Comparison of ENCODE assay signal across 27 mouse cellular contexts in the genomic region with DNA sequence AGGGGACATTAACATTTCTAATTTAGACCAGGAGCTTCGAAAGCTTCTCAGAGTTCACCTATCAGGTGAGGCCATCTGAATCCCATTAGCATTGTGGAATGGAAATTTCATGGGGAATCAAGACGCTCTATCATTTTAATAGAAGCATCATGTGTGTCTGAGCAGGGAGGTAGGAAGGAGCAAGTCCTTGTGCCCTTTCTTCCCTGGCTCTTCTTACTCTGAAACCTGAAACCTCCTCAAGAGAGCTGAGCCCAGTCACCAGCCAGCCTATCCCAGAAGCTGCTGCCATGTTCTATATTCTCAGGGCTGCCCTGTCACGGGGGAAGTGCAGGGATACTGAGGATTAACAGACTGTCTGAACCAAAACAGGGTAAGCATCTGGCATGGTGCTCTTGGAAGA.
DNase-seq lines count a peak whose midpoint lies in the region; ATAC-seq lines count a peak whose summit lies in the region.
"Had no signal": no experiment of that assay in that cellular context is flagged by ENCODE, and none has a peak within 500 bp of the region (broad histone marks: within the 10 kb centered on the region; RNA-seq: fewer than 3 reads in every experiment).

No protein-coding gene starts in this region.

- no peak overlapping the region for H3K4me3 ChIP-seq in forebrain, embryonic 10.5 days
- H3K4me3 ChIP-seq in forebrain, embryonic 14.5 days (ENCODE audit: low read depth, low read length), result no peak overlapping the region
- no peak overlapping the region for H3K4me3 ChIP-seq in heart, embryonic 11.5 days (ENCODE audit: low read depth, low read length)
- H3K4me3 ChIP-seq: forebrain, embryonic 15.5 days; gastrocnemius, adult 2 months; heart, adult 2 months; heart, embryonic 13.5 days; left cerebral cortex, adult 2 months; liver, embryonic 12.5 days; midbrain, embryonic 15.5 days had no signal

- H3K4me2 ChIP-seq in forebrain, embryonic 14.5 days (ENCODE audit: low read length), result no peak overlapping the region
- H3K4me2 ChIP-seq in heart, embryonic 11.5 days, result no peak overlapping the region
- H3K4me2 ChIP-seq: forebrain, embryonic 15.5 days; heart, embryonic 13.5 days; hindbrain, embryonic 14.5 days; liver, embryonic 12.5 days; midbrain, embryonic 15.5 days had no signal

- H3K9me3 ChIP-seq in forebrain, embryonic 10.5 days, result no peaks in the 10 kb centered on the region
- H3K9me3 ChIP-seq in forebrain, embryonic 14.5 days (replicated peaks; ENCODE audit: control insufficient read depth, low read length), result no peaks in the 10 kb centered on the region
- no peaks in the 10 kb centered on the region for H3K9me3 ChIP-seq in heart, embryonic 11.5 days (replicated peaks; ENCODE audit: control insufficient read depth, low read length)
- H3K9me3 ChIP-seq: forebrain, embryonic 15.5 days; heart, embryonic 13.5 days; liver, embryonic 12.5 days; midbrain, embryonic 15.5 days had no signal

- no peak overlapping the region for H3K9ac ChIP-seq in forebrain, embryonic 14.5 days (ENCODE audit: low read length)
- no peak overlapping the region for H3K9ac ChIP-seq in heart, embryonic 11.5 days (ENCODE audit: low read depth, low read length)
- H3K9ac ChIP-seq: forebrain, embryonic 15.5 days; heart, embryonic 13.5 days; hindbrain, embryonic 14.5 days; liver, embryonic 12.5 days; liver, postnatal 0 days; midbrain, embryonic 15.5 days had no signal

- H3K27ac ChIP-seq in forebrain, embryonic 10.5 days, result 0 out of 2 replicates have a peak overlapping the region, but pooled peaks have one; percentile 5
- no peak overlapping the region for H3K27ac ChIP-seq in forebrain, embryonic 14.5 days (ENCODE audit: low read depth, low read length)
- H3K27ac ChIP-seq in heart, embryonic 11.5 days (ENCODE audit: low read depth, low read length), result no peak overlapping the region
- H3K27ac ChIP-seq: forebrain, embryonic 15.5 days; gastrocnemius, adult 2 months; heart, adult 2 months; heart, embryonic 13.5 days; hindbrain, embryonic 14.5 days; left cerebral cortex, adult 2 months; liver, embryonic 12.5 days; midbrain, embryonic 15.5 days; stomach, postnatal 0 days had no signal

- peaks cover 6% of the 10 kb centered on the region; the same call in 1 of the 2 replicates for H3K27me3 ChIP-seq in forebrain, embryonic 10.5 days (ENCODE audit: poor library complexity, severe bottlenecking)
- no peaks in the 10 kb centered on the region for H3K27me3 ChIP-seq in forebrain, embryonic 14.5 days (replicated peaks; ENCODE audit: control insufficient read depth, insufficient read depth, low read length)
- H3K27me3 ChIP-seq in heart, embryonic 11.5 days (ENCODE audit: control insufficient read depth, insufficient read depth, low read length), result no peaks in the 10 kb centered on the region
- H3K27me3 ChIP-seq: forebrain, embryonic 15.5 days; heart, embryonic 13.5 days; liver, embryonic 12.5 days; midbrain, embryonic 15.5 days had no signal

- ATAC-seq in forebrain, embryonic 14.5 days, result no peak
- ATAC-seq in heart, embryonic 11.5 days (replicated peaks; ENCODE audit: insufficient number of reproducible peaks, low FRiP score, low TSS enrichment), result no peak
- ATAC-seq: forebrain, embryonic 15.5 days; intestine, postnatal 0 days; liver, embryonic 12.5 days; liver, postnatal 0 days; midbrain, embryonic 15.5 days; Patski had no signal

- WGBS in forebrain, embryonic 10.5 days, result 64% methylated on average over 3 of the region's 3 CpGs
- 72% methylated on average over 3 of the region's 3 CpGs for WGBS in forebrain, embryonic 14.5 days
- 65% methylated on average over 3 of the region's 3 CpGs for WGBS in heart, embryonic 11.5 days (ENCODE audit: insufficient replicate concordance)

- H3K36me3 ChIP-seq in forebrain, embryonic 10.5 days (replicated peaks), result no peaks in the 10 kb centered on the region
- H3K36me3 ChIP-seq in forebrain, embryonic 14.5 days (ENCODE audit: control insufficient read depth, insufficient read depth, low read length), result no peaks in the 10 kb centered on the region
- H3K36me3 ChIP-seq in heart, embryonic 11.5 days (ENCODE audit: control insufficient read depth, insufficient read depth, low read length), result no peaks in the 10 kb centered on the region
- H3K36me3 ChIP-seq: forebrain, embryonic 15.5 days; heart, embryonic 13.5 days; liver, embryonic 12.5 days; midbrain, embryonic 15.5 days had no signal

- peaks cover 21% of the 10 kb centered on the region for H3K4me1 ChIP-seq in forebrain, embryonic 10.5 days
- no peaks in the 10 kb centered on the region for H3K4me1 ChIP-seq in forebrain, embryonic 14.5 days (ENCODE audit: control insufficient read depth, insufficient read depth, low read length)
- H3K4me1 ChIP-seq in heart, embryonic 11.5 days (ENCODE audit: control insufficient read depth, insufficient read depth, low read length), result no peaks in the 10 kb centered on the region
- H3K4me1 ChIP-seq: forebrain, embryonic 15.5 days; heart, embryonic 13.5 days; liver, embryonic 12.5 days had no signal

- no peak for DNase-seq in forebrain, embryonic 10.5 days (ENCODE audit: extremely low spot score, low spot score)
- no peak for DNase-seq in forebrain, embryonic 14.5 days (ENCODE audit: low spot score)
- DNase-seq in embryo, embryonic 10.5 days (ENCODE audit: low spot score), result peak; percentile 39
- peak; percentile 51 for DNase-seq in forelimb bud, embryonic 11.5 days (ENCODE audit: low read depth, low spot score)
- no peak for DNase-seq in right cerebral cortex, postnatal 14 days
- no peak for DNase-seq in thymus, postnatal 10 days (ENCODE audit: low spot score in 2 of 2)
- DNase-seq: adrenal gland, adult 2 months; adrenal gland, postnatal 36 days; cerebellum, adult 2 months; cerebellum, postnatal 14 days; gastrocnemius, adult 2 months; heart, adult 2 months; heart, postnatal 10 days; kidney, postnatal 14 days; liver, postnatal 0 days; lung, postnatal 4 days; thymus, postnatal 25 days had no signal

Comparison
In these comparisons a context has a peak if more than half of its experiments do, and no peak if none do; other contexts are left out.
1. DNase-seq: peak in embryo, embryonic 10.5 days (single experiment) and forelimb bud, embryonic 11.5 days (single experiment); none in forebrain, embryonic 10.5 days (single experiment), forebrain, embryonic 14.5 days (single experiment), right cerebral cortex, postnatal 14 days (single experiment) and thymus, postnatal 10 days (0 of 2).